Mouse (Mus musculus) right cerebral cortex, postnatal 10 days (tissue): Measurements from ENCODE around the gene Pold1.
A peak's percentile ranks its signal among the peaks of the same experiment; 100 is the strongest.

Experiments used
- DNase-seq, 2 experiments: peaks; one replicate each; pipeline ENCODE4 v3.0.0; 2021; ENCODE audit warnings: low spot score in 2 of 2

Pold1 gene

DNA sequence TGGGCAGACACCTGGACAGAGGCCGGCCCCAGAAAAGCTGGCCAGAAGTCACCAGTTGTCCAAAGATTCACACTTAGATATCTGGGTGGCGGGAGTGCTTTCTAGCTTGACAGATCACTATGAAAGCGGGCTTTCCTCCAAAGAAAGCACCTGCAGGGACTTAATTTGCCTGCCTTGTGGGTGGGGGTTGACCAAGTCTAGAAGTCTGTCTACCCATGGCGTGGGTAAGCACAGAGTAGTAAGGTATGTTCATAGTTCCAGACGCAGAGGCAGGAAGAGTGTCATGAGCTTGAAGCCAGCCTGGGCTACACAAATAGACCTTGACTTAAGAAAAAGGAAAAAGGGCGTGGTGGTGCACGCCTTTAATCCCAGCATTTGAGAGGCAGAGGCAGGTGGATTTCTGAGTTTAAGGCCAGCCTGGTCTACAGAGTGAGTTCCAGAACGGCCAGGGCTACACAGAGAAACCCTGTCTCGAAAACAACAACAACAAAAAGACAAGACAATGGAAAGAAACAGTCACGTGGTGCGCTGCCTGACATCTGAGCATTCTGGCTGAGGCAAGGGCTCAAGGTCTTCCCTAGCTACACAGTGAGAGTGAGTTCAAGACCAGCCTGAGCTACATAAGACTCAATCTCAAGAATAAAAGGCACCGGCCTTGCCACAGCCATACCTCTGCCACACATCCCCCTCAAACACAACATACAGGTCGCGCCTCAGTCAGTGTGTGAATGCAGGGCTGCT is 22.1 kb downstream of the Pold1 start:
- no peak for DNase-seq

DNA sequence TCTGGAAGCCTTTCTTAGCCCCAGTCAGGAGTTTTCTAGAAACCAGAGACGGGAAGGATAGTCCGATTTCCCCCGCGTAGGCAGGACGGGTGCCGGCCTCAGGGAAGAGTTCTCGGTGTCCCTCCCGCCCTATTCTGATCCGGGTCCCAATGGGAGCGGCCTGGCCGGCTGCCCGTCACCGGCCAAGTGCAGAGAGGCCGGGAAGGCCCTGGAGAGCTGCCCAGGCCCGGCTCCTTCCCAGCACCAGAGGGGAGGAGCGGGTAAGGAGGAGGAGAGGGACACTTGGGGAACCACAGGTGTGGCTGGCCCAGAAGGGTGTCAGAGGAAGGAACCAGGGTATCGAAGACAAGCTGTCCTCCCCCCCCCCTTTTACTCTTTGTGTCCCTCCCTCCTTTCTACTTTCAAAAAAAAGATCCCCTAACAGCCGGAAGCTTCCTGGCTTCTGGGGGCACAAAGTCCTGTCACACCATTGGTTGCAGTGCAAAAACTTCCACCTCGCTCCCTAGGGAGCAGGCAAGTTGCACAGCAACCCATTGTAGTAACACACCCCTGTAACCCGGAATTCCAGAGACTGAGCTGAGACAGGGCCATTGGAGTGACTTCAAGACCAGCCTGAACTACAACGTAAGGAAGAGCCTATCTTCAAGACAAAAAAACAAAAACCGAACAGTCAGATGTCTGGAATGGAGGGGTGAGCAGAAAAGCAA is 23.4 kb downstream of the Pold1 start:
- peak; percentile 66 to 75 for DNase-seq

- no peak for DNase-seq
These were observed 24.1 kb downstream of the Pold1 start, which contains the start of gene Mybpc2 for GRCm38 (mm10) chr7:44524502-44524901. TSS of gene Mybpc2 (minus strand) at chr7:44524656.

DNA sequence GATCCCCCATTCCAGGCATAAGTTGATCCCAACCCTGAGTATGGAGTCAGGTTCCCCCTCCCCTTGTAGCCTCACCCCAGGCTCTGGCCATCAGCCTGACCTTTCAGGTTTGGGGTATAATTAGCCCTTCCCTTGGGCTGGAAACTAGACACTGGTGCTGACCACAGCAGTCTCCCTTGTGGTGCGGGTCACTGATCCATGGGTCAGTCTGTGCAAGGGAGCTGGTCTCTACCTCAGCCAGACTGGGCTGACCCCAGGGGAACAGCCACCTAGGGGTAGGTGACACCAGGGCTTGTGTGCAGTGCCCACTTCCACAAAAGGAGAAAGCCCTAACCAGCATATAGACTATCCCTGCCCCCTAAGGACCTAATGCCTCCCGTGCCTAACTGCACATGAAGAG is 25.6 kb downstream of the Pold1 start:
- DNase-seq, result no peak

GRCm38 (mm10) chr7:44521710-44522109 is 26.9 kb downstream of the Pold1 start:
- DNase-seq, result peak in 1 of 2 experiments; percentile 67

DNA sequence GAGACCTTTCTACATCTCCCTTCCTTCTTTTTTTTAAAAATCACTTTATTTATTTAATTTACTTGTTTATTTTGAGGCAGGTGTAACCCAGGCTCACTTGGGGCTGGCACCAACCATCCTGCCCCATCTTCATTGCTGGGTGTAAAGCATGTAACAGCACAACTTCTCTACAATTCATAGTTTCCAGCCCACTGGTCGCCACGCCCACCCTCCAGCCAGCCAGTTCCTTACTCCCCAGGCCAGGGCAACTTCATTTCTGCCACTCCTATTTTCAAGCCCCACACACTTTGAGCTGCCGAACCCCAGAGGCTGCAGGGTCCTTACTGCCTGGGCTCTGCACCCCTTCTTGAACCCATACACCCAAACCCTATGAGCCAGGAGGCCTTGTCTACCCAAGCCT is 27.7 kb downstream of the Pold1 start:
- DNase-seq, result no peak

DNA sequence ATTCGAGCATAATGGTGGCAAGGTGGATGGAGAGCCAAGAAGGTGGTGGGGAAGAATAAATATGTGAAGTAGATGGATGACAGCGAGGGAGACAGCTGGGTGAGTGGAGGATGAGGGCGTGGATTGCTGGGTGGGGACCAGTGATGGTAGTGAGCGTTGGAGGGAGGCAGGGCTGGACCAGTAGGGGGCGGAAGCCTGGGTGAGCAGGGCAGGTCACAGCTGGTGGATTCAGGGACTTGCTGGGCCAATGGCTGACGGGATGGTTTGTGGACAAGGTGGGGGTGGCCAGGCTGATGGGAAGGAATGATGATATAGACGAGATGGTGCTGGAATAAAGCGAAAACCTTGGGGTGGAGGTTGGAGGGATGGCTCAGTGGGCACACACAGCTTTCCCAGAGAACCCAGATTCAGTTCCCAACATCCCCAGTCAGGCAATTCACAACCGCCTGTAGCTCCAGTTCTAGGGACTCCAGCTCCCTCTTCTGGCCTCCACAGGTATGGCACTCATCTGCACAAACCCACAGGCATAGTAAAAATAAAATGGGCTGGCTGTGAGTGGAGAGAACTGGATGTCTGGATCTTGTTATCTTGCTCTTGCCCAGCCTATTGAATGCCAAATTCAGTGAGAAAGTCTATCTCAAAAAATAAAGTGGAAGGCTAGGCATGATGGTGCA is 29.3 kb downstream of the Pold1 start:
- DNase-seq, result no peak

GRCm38 (mm10) chr7:44507491-44507890 is 41.2 kb downstream of the Pold1 start:
- no peak for DNase-seq

DNA sequence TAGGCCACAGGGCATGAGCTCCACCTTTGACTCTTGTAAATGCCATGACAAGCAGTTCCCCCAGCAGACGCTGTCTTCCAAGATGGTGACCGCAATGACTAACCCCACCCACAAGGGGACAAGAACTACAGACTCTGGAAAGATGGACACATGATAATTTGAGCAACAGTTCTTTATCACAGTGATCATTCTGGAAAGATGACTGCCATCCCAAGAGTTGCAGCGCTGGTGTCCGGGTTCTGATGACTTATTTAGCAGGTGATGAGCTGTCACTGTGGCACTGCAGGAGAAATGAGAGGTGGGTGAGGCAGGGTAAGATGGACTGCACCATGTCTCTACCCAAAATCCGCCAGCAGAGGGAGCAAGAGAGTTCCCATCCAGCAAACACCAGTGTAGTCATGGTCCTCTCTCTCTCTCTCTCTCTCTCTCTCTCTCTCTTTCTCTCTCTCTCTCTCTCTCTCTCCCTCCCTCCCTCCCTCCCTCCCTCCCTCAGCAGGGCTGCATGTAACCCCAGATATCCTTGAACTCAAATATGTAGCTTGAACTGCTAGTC is 47.0 kb downstream of the Pold1 start:
- DNase-seq, result peak; percentile 71 to 84

GRCm38 (mm10) chr7:44500046-44500445 is 48.6 kb downstream of the Pold1 start:
- DNase-seq, result no peak

GRCm38 (mm10) chr7:44498922-44499321 is 49.7 kb downstream of the Pold1 start:
- DNase-seq, result no peak

GRCm38 (mm10) chr7:44497361-44498055 is 51.1 kb downstream of the Pold1 start:
- DNase-seq, result peak; percentile 47 to 62

- no peak for DNase-seq
These were observed 51.9 kb downstream of the Pold1 start for GRCm38 (mm10) chr7:44496771-44497109.

DNA sequence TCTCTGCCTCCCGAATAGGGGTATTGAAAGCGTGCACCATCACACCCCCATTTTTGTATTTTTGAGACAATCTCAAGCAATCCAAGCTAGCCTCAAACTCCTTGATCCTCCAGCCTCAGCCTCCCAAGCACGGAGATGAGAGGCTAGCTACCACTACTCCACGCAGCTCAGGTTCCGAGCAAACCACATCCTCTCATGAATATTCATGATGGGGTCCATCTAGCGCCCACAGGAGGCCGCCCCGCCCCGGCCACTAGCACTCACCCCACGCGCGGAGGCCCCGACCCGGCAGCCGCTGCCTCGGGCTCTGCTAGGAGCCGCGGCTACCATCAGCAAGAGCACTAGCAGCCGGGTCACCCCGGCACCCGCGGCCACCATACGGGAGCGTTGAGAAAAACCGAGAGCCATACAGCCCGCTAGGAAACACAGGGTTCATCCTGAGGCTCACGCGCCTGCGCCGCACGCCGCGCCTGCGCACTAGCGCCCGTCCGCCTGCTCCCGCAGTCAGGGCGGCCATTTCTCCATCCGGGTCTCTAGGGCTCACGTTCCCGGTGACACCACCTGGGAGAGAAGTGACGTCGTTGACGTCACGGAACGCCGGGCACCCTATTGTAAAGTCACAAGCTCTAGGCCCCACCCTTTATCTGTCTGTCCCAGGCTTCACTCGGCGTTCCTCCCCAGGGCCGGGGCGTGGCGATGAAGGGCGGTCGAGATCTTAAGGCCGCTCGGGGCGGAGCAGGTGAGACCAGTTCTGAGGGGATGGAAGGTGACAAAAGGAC is 52.5 kb downstream of the Pold1 start, which contains the start of the genes Emc10 and Fam71e1:
Gene Emc10, minus strand, starts transcription at position 538 of the 779 bp plus-strand sequence.
Gene Fam71e1, plus strand, starts transcription at position 590 of the 779 bp plus-strand sequence.
- peak; percentile 99 for DNase-seq

DNA sequence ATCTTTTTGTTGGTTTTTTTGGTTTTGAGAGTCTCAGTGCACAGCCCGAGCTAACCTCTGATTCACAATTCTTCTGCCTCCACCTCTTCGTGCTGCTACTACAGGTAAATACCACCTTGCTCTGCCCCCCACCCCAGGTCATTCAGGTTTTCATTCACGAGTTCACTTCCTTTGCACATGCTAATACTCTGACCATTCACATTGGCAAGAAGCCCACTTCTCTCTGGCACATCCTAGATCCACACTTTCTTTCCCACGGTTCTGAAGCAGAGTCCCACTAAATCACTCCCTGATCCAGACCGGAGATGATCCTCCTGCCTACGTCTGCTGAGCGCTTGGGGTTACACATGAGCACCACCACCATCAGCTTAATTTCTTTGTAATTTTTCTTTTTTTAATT is 53.6 kb downstream of the Pold1 start:
- peak in 1 of 2 experiments; percentile 56 for DNase-seq

DNA sequence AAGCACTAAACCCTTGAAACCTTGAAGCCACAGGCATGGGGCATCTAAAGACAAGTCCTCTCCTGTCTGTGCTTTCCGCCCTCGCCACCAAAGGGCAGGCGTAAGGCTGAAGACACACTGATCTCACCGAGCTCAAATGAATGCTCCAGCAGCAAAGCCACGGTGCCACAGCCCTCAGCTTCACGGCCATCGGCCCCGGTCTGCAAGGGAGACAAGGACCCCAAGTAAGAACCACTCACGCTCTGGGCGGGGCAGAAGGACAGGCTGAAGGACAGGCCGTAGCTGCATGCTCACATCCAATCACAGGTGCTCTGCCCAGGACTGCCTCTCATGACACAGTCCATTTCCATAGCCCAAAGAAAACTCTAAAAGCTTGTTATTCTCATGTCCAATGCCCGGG is 54.0 kb downstream of the Pold1 start:
- DNase-seq, result no peak

- peak in 1 of 2 experiments; percentile 26 for DNase-seq
These were observed 56.4 kb downstream of the Pold1 start for GRCm38 (mm10) chr7:44492166-44492826.

DNA sequence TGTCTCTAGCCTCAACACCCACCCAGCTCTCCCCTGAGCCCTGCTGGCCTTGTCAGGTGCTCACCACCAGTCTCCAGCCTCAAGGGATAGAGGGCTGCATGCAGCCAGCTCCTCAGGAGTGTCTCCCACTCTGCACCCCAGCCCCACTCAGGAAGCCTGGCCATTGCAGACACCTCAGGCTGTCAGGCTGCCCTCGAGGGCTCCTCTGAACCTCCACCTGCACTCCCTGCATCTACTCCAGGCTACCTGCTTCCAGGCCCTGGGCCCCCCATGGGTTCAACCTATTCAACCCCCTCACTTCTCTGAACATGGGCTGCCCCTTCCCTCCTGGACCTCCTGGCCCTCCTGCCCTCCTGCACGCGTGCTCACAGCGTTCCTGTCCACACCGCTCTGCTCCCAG is 57.3 kb downstream of the Pold1 start:
- DNase-seq, result no peak

DNA sequence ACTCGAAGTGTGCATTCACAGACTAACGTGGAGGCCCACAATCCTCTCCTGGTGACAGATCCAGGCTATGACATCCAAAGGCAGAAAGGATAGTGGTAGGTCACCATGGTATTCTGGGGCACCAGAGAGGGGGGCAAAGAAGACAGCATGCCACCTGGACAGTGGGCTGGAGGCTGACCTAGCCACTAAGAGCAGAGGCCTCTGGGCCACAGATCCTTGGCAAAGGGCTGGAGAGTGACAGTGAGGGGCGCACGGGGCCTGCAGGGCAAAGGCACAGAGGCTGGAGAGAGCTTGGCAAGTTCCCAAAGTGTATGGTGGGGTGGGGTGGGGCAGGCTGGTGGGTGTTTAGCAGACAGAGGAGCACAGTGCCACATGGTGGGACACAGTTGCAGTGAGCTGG is 58.4 kb downstream of the Pold1 start:
- peak; percentile 28 to 29 for DNase-seq

GRCm38 (mm10) chr7:44488545-44488944 is 60.1 kb downstream of the Pold1 start:
- peak; percentile 25 to 26 for DNase-seq
